Mouse (Mus musculus) embryo, embryonic 11.5 days (tissue): ENCODE data around the gene Arvcf.

Source experiments
- DNase-seq: peaks from one replicate; pipeline ENCODE4 v3.0.0-alpha.2; 2012; ENCODE audit warnings: low read depth, low spot score

Gene Arvcf

GRCm38 (mm10) chr16:18347931-18348600 lies at the start of gene Arvcf, which contains the start of gene Tango2:
Gene Arvcf (plus strand): TSS chr16:18348182.
Gene Tango2 (minus strand): TSS chr16:18348103.
- peak; percentile 84 for DNase-seq

- DNase-seq, result no peak
Measured at GRCm38 (mm10) chr16:18308159-18308558, 39.8 kb upstream of the Arvcf start.

- DNase-seq, result no peak
Measured at GRCm38 (mm10) chr16:18318992-18319391, 29.0 kb upstream of the Arvcf start.

- DNase-seq, result no peak
Measured at GRCm38 (mm10) chr16:18321443-18321842, 26.5 kb upstream of the Arvcf start.

GRCm38 (mm10) chr16:18323460-18323859 lies 24.5 kb upstream of the Arvcf start:
- no peak for DNase-seq

GRCm38 (mm10) chr16:18324031-18324430 lies 24.0 kb upstream of the Arvcf start:
- no peak for DNase-seq

GRCm38 (mm10) chr16:18325741-18326140 lies 22.2 kb upstream of the Arvcf start:
- no peak for DNase-seq

GRCm38 (mm10) chr16:18327936-18328335 lies 20.0 kb upstream of the Arvcf start:
- DNase-seq, result no peak

GRCm38 (mm10) chr16:18328524-18328923 lies 19.5 kb upstream of the Arvcf start:
- no peak for DNase-seq

- DNase-seq, result no peak
Measured at GRCm38 (mm10) chr16:18333976-18334375, 14.0 kb upstream of the Arvcf start.

GRCm38 (mm10) chr16:18335981-18336380 lies 12.0 kb upstream of the Arvcf start:
- no peak for DNase-seq

GRCm38 (mm10) chr16:18337261-18337660 lies 10.7 kb upstream of the Arvcf start:
- DNase-seq, result no peak

GRCm38 (mm10) chr16:18339866-18340265 lies 8.1 kb upstream of the Arvcf start:
- DNase-seq, result no peak

GRCm38 (mm10) chr16:18341605-18342004 lies 6.4 kb upstream of the Arvcf start:
- no peak for DNase-seq

- DNase-seq, result no peak
Measured at GRCm38 (mm10) chr16:18342076-18342475, 5.9 kb upstream of the Arvcf start.

- DNase-seq, result no peak
Measured at GRCm38 (mm10) chr16:18342650-18343570, 5.1 kb upstream of the Arvcf start.

GRCm38 (mm10) chr16:18343778-18344177 lies 4.2 kb upstream of the Arvcf start:
- peak; percentile 89 for DNase-seq

- DNase-seq, result peak; percentile 83
Measured at GRCm38 (mm10) chr16:18345243-18345642, 2.7 kb upstream of the Arvcf start.

GRCm38 (mm10) chr16:18348601-18349175 lies 706 bp downstream of the Arvcf start:
- DNase-seq, result no peak

GRCm38 (mm10) chr16:18349761-18350325 lies 1.9 kb downstream of the Arvcf start:
- no peak for DNase-seq

- DNase-seq, result no peak
Measured at GRCm38 (mm10) chr16:18351313-18352055, 3.5 kb downstream of the Arvcf start.
